8 mouse cellular contexts compared by ENCODE assay signal in genomic region chr11:69665961-69666664, GRCm38 (mm10). TPM values are rescaled to one million over a fixed set of nuclear protein-coding genes. Genes with fewer than 3 reads are reported as not detected.
DNase-seq lines count a peak whose midpoint lies in the region; ATAC-seq and TF ChIP-seq lines count a peak whose summit lies in the region.

TSS of gene Cd68 (minus strand) at chr11:69666153.

- H3K9ac ChIP-seq in forebrain, embryonic 14.5 days (ENCODE audit: low read length) = no peak within 1 kb of the TSS
- no peak within 1 kb of the TSS for H3K9ac ChIP-seq in hindbrain, embryonic 16.5 days (ENCODE audit: low read depth, low read length)
- H3K9ac ChIP-seq in limb, embryonic 14.5 days (ENCODE audit: low read depth, low read length, severe bottlenecking) = no peak within 1 kb of the TSS

- H3K9me3 ChIP-seq in forebrain, embryonic 14.5 days (replicated peaks; ENCODE audit: control insufficient read depth, low read length) = no peaks in the 10 kb centered on the region
- H3K9me3 ChIP-seq in hindbrain, embryonic 16.5 days (ENCODE audit: control insufficient read depth, low read length) = no peaks in the 10 kb centered on the region
- no peaks in the 10 kb centered on the region for H3K9me3 ChIP-seq in limb, embryonic 14.5 days (ENCODE audit: control insufficient read depth, low read length)

- WGBS in forebrain, embryonic 14.5 days = 25% methylated on average over 7 of the region's 7 CpGs
- 40% methylated on average over 7 of the region's 7 CpGs for WGBS in hindbrain, embryonic 16.5 days
- WGBS in limb, embryonic 14.5 days = 28% methylated on average over 7 of the region's 7 CpGs

- no peak within 1 kb of the TSS for H3K4me3 ChIP-seq in forebrain, embryonic 14.5 days (ENCODE audit: low read depth, low read length)
- H3K4me3 ChIP-seq in hindbrain, embryonic 16.5 days (ENCODE audit: low read length) = no peak within 1 kb of the TSS
- H3K4me3 ChIP-seq in limb, embryonic 14.5 days (replicated peaks; ENCODE audit: low read length) = no peak within 1 kb of the TSS

- ATAC-seq in forebrain, embryonic 14.5 days = no peak
- ATAC-seq in hindbrain, embryonic 16.5 days = no peak
- no peak for ATAC-seq in limb, embryonic 14.5 days (ENCODE audit: low FRiP score, low read depth)
- ATAC-seq in megakaryocyte-erythroid progenitor cell, adult 5-6 weeks (replicated peaks; ENCODE audit: low FRiP score, low TSS enrichment, poor library complexity, severe bottlenecking) = no peak; the same call in 1 of the 2 replicates

- no peak within 1 kb of the TSS for H3K27ac ChIP-seq in forebrain, embryonic 14.5 days (ENCODE audit: low read depth, low read length)
- H3K27ac ChIP-seq in hindbrain, embryonic 16.5 days (ENCODE audit: low read depth, low read length) = no peak within 1 kb of the TSS
- no peak within 1 kb of the TSS for H3K27ac ChIP-seq in limb, embryonic 14.5 days (replicated peaks; ENCODE audit: low read depth, low read length)

- H3K4me2 ChIP-seq in forebrain, embryonic 14.5 days (ENCODE audit: low read length) = no peak within 1 kb of the TSS
- no peak within 1 kb of the TSS for H3K4me2 ChIP-seq in hindbrain, embryonic 16.5 days (ENCODE audit: low read length)
- H3K4me2 ChIP-seq in limb, embryonic 14.5 days (replicated peaks; ENCODE audit: low read depth, low read length, severe bottlenecking) = no peak within 1 kb of the TSS

- H3K27me3 ChIP-seq in forebrain, embryonic 14.5 days (replicated peaks; ENCODE audit: control insufficient read depth, insufficient read depth, low read length) = no peaks in the 10 kb centered on the region
- no peaks in the 10 kb centered on the region for H3K27me3 ChIP-seq in hindbrain, embryonic 16.5 days (replicated peaks; ENCODE audit: control insufficient read depth, insufficient read depth, low read length)
- H3K27me3 ChIP-seq in limb, embryonic 14.5 days (ENCODE audit: control insufficient read depth, insufficient read depth, low read length) = no peaks in the 10 kb centered on the region

- peak; percentile 36 for DNase-seq in retina, postnatal 1 day
- DNase-seq in retina, embryonic 14.5 days (ENCODE audit: low spot score) = no peak
- DNase-seq in adrenal gland, postnatal 10 days = peak; percentile 62
- DNase-seq in forebrain, embryonic 14.5 days (ENCODE audit: low spot score) = peak; percentile 32
- DNase-seq in limb, embryonic 14.5 days (ENCODE audit: low spot score) = no peak
- peak; percentile 91 to 95 for DNase-seq in monocyte, adult 2 months (ENCODE audit: low read depth in 1 of 2, low spot score in 2 of 2)

- H3K4me1 ChIP-seq in forebrain, embryonic 14.5 days (ENCODE audit: control insufficient read depth, insufficient read depth, low read length) = peaks cover 25% of the 10 kb centered on the region
- peaks cover 28% of the 10 kb centered on the region for H3K4me1 ChIP-seq in hindbrain, embryonic 16.5 days (ENCODE audit: control insufficient read depth, insufficient read depth, low read depth, low read length)
- H3K4me1 ChIP-seq in limb, embryonic 14.5 days (ENCODE audit: control insufficient read depth, insufficient read depth, low read length) = peaks cover 21% of the 10 kb centered on the region

- peaks cover 73% of the 10 kb centered on the region for H3K36me3 ChIP-seq in forebrain, embryonic 14.5 days (ENCODE audit: control insufficient read depth, insufficient read depth, low read length)
- H3K36me3 ChIP-seq in hindbrain, embryonic 16.5 days (ENCODE audit: control insufficient read depth, insufficient read depth, low read length) = peaks cover 35% of the 10 kb centered on the region
- peaks cover 75% of the 10 kb centered on the region for H3K36me3 ChIP-seq in limb, embryonic 14.5 days (ENCODE audit: control insufficient read depth, insufficient read depth, low read length)

- no peak for TF ChIP-seq POLR2A in limb, embryonic 14.5 days (IDR thresholded peaks at IDR 0.05; ENCODE audit: borderline replicate concordance, extremely low read depth, insufficient read depth, insufficient read length)

RNA-seq across cellular contexts. Expression of gene Cd68, which starts in this region (rescaled TPM):
- total RNA-seq in adrenal gland, postnatal 10 days (2021) = 10 to 100 TPM in 1 of 2 experiments, 1 to 10 TPM in 1; 9.8 to 12.0 TPM
- polyA plus RNA-seq in forebrain, embryonic 14.5 days (2014; fragmentation: Nextera tagmentation; extraction: Ambion mirVana) = 8.2 and 9.6 TPM in 2 replicates
- 10.2 and 11.5 TPM in 2 replicates for polyA plus RNA-seq in hindbrain, embryonic 16.5 days (2015; fragmentation: Nextera tagmentation; extraction: Ambion mirVana)
- polyA plus RNA-seq in limb, embryonic 14.5 days (2012; rRNA removed) = 16.6 and 24.3 TPM in 2 replicates
- polyA plus RNA-seq in limb, embryonic 14.5 days (2014; fragmentation: Nextera tagmentation; extraction: Ambion mirVana) = 20.5 and 24.7 TPM in 2 replicates
- total RNA-seq in megakaryocyte-erythroid progenitor cell, adult 5-6 weeks (2014; fragmentation: Nextera tagmentation) = 5.1 and 6.3 TPM in 2 replicates
- 3.4 and 6.5 TPM in 2 replicates for total RNA-seq in megakaryocyte-erythroid progenitor cell, adult 5-6 weeks (2017)

Comparison
In these comparisons a context has a peak if more than half of its experiments do, and no peak if none do; other contexts are left out.
1. DNase-seq: peak in retina, postnatal 1 day (single experiment), adrenal gland, postnatal 10 days (single experiment), forebrain, embryonic 14.5 days (single experiment) and monocyte, adult 2 months (2 of 2); none in retina, embryonic 14.5 days (single experiment) and limb, embryonic 14.5 days (single experiment).